Mouse (Mus musculus) lung, embryonic 15.5 days (tissue): ENCODE data around the gene Dll4. TPM values are rescaled to one million over a fixed set of nuclear protein-coding genes. Genes with fewer than 3 reads are reported as not detected.

Source experiments
- ATAC-seq: fragments of 200-750 bp; cut with Nextera tagmentation; 2 replicates; pipeline ENCODE4 v1.8.0; 2017; ENCODE audit warnings: moderate number of reproducible peaks, borderline replicate concordance; ENCODE audit not compliant: low FRiP score, low TSS enrichment; ENCODE audit errors: extremely low read depth
- H3K27ac ChIP-seq: fragments of 300-500 bp; sonication (generic); 2 replicates; pipeline ENCODE4 v1.5.1; 2015; ENCODE audit warnings: moderate library complexity, mild to moderate bottlenecking, inconsistent platforms
- H3K27me3 ChIP-seq: fragments of 300-500 bp; sonication (generic); 2 replicates; pipeline ENCODE4 v1.6.1; 2015; ENCODE audit warnings: inconsistent platforms
- H3K36me3 ChIP-seq: fragments of 300-500 bp; sonication (generic); 2 replicates; pipeline ENCODE4 v1.6.1; 2015; ENCODE audit warnings: inconsistent platforms
- H3K4me1 ChIP-seq: fragments of 300-500 bp; sonication (generic); 2 replicates; pipeline ENCODE4 v1.6.1; 2015; ENCODE audit warnings: inconsistent platforms
- H3K4me2 ChIP-seq: fragments of 300-500 bp; sonication (generic); 2 replicates; pipeline ENCODE4 v1.6.1; 2015; ENCODE audit warnings: inconsistent platforms, mild to moderate bottlenecking, moderate library complexity
- H3K4me3 ChIP-seq: fragments of 300-500 bp; sonication (generic); 2 replicates; pipeline ENCODE4 v1.5.1; 2015; ENCODE audit warnings: mild to moderate bottlenecking, inconsistent platforms
- H3K9ac ChIP-seq: fragments of 300-500 bp; sonication (generic); 2 replicates; pipeline ENCODE4 v1.6.1; 2015; ENCODE audit warnings: inconsistent platforms
- H3K9me3 ChIP-seq: fragments of 300-500 bp; sonication (generic); 2 replicates; pipeline ENCODE4 v1.6.1; 2016; ENCODE audit warnings: inconsistent platforms
- WGBS: fragments of 180-500 bp; shearing (Covaris S2); methylation state at CpG from one replicate; pipeline ENCODE4 v1.1.7; 2015; 5-methylcytosine and 5-hydroxymethylcytosine counted together
- polyA plus RNA-seq: library from polyadenylated mRNA; unstranded; fragments of >200 nt; fragmentation: Nextera tagmentation; extraction: Ambion mirVana; gene quantifications from 2 replicates; pipeline ENCODE4 v1.2.1, GENCODE M21; 2015

Dll4 gene
- polyA plus RNA-seq, 1 experiment from 2014 or later, result 14.7 TPM

GRCm38 (mm10) chr2:119296756-119297155 lies 28.8 kb upstream of the Dll4 start:
- no peak overlapping the region for H3K4me2 ChIP-seq
- no peak for ATAC-seq
- no peaks in the 10 kb centered on the region for H3K9me3 ChIP-seq
- WGBS, result 90% methylated on average over 12 of the region's 12 CpGs
- H3K27ac ChIP-seq, result no peak overlapping the region
- no peak overlapping the region for H3K4me3 ChIP-seq
- H3K27me3 ChIP-seq, result no peaks in the 10 kb centered on the region
- peaks cover 26% of the 10 kb centered on the region for H3K4me1 ChIP-seq
- H3K9ac ChIP-seq, result no peak overlapping the region
- peaks cover 64% of the 10 kb centered on the region for H3K36me3 ChIP-seq

- no peaks in the 10 kb centered on the region for H3K27me3 ChIP-seq
- no peak for ATAC-seq
- H3K9me3 ChIP-seq, result no peaks in the 10 kb centered on the region
- H3K4me1 ChIP-seq, result peaks cover 26% of the 10 kb centered on the region
- H3K4me3 ChIP-seq, result no peak overlapping the region
- no peak overlapping the region for H3K4me2 ChIP-seq
- WGBS, result 96% methylated on average over 19 of the region's 19 CpGs
- H3K27ac ChIP-seq, result no peak overlapping the region
- peaks cover 58% of the 10 kb centered on the region for H3K36me3 ChIP-seq
- H3K9ac ChIP-seq, result no peak overlapping the region
These were observed 28.1 kb upstream of the Dll4 start for GRCm38 (mm10) chr2:119297506-119297905.

- Histone ChIP-seq H3K9me3 (no peaks in the 10 kb centered on the region), H3K4me3 (no peak overlapping the region), H3K36me3 (peaks cover 50% of the 10 kb centered on the region), H3K27ac (peak overlapping the region; percentile 72; the same call in 1 of the 2 replicates), H3K4me1 (peaks cover 26% of the 10 kb centered on the region), H3K4me2 (no peak overlapping the region), H3K9ac (no peak overlapping the region), H3K27me3 (no peaks in the 10 kb centered on the region)
- WGBS, result 36% methylated on average over 5 of the region's 5 CpGs
- no peak for ATAC-seq
These were observed 27.3 kb upstream of the Dll4 start for GRCm38 (mm10) chr2:119298330-119298729.

GRCm38 (mm10) chr2:119298839-119299238 lies 26.7 kb upstream of the Dll4 start:
- no peak overlapping the region for H3K4me3 ChIP-seq
- H3K9me3 ChIP-seq, result no peaks in the 10 kb centered on the region
- peaks cover 45% of the 10 kb centered on the region for H3K36me3 ChIP-seq
- H3K27ac ChIP-seq, result peak overlapping the region; percentile 72; the same call in 1 of the 2 replicates
- H3K9ac ChIP-seq, result no peak overlapping the region
- H3K4me1 ChIP-seq, result peaks cover 26% of the 10 kb centered on the region
- ATAC-seq, result no peak
- WGBS, result 95% methylated on average over 2 of the region's 2 CpGs
- no peak overlapping the region for H3K4me2 ChIP-seq
- no peaks in the 10 kb centered on the region for H3K27me3 ChIP-seq

GRCm38 (mm10) chr2:119299981-119300818 lies 25.4 kb upstream of the Dll4 start:
- Histone ChIP-seq H3K4me1 (peaks cover 36% of the 10 kb centered on the region), H3K27ac (peak overlapping the region; percentile 72), H3K27me3 (no peaks in the 10 kb centered on the region), H3K9me3 (no peaks in the 10 kb centered on the region), H3K4me3 (peak overlapping the region; percentile 10), H3K4me2 (peak overlapping the region; percentile 42), H3K36me3 (peaks cover 32% of the 10 kb centered on the region), H3K9ac (no peak overlapping the region)
- 3% methylated on average over 15 of the region's 15 CpGs for WGBS
- peak; percentile 85 for ATAC-seq

- peak; percentile 7; the same call in 1 of the 2 replicates for ATAC-seq
- Histone ChIP-seq H3K27me3 (no peaks in the 10 kb centered on the region), H3K4me1 (peaks cover 41% of the 10 kb centered on the region), H3K9ac (no peak overlapping the region), H3K36me3 (peaks cover 27% of the 10 kb centered on the region), H3K9me3 (no peaks in the 10 kb centered on the region), H3K27ac (peak overlapping the region; percentile 72), H3K4me3 (no peak overlapping the region), H3K4me2 (peak overlapping the region; percentile 42)
- WGBS, result 32% methylated on average over 7 of the region's 7 CpGs
These were observed 24.6 kb upstream of the Dll4 start for GRCm38 (mm10) chr2:119300819-119301493.

- H3K4me3 ChIP-seq, result no peak overlapping the region
- H3K9ac ChIP-seq, result no peak overlapping the region
- ATAC-seq, result no peak
- H3K36me3 ChIP-seq, result peaks cover 11% of the 10 kb centered on the region
- 67% methylated on average over 6 of the region's 6 CpGs for WGBS
- no peaks in the 10 kb centered on the region for H3K27me3 ChIP-seq
- no peaks in the 10 kb centered on the region for H3K9me3 ChIP-seq
- H3K4me1 ChIP-seq, result peaks cover 41% of the 10 kb centered on the region
- H3K27ac ChIP-seq, result no peak overlapping the region
- no peak overlapping the region for H3K4me2 ChIP-seq
These were observed 22.7 kb upstream of the Dll4 start for GRCm38 (mm10) chr2:119302876-119303275.

- H3K27ac ChIP-seq, result peak overlapping the region; percentile 37; the same call in 1 of the 2 replicates
- WGBS, result 39% methylated on average over 3 of the region's 3 CpGs
- peaks cover 35% of the 10 kb centered on the region for H3K4me1 ChIP-seq
- ATAC-seq, result no peak
- H3K27me3 ChIP-seq, result no peaks in the 10 kb centered on the region
- H3K4me2 ChIP-seq, result no peak overlapping the region
- H3K9ac ChIP-seq, result no peak overlapping the region
- H3K9me3 ChIP-seq, result no peaks in the 10 kb centered on the region
- no peaks in the 10 kb centered on the region for H3K36me3 ChIP-seq
- no peak overlapping the region for H3K4me3 ChIP-seq
These were observed 21.2 kb upstream of the Dll4 start for GRCm38 (mm10) chr2:119304391-119304790.

GRCm38 (mm10) chr2:119304798-119305208 lies 20.8 kb upstream of the Dll4 start:
- Histone ChIP-seq H3K9me3 (no peaks in the 10 kb centered on the region), H3K4me3 (no peak overlapping the region), H3K27ac (peak overlapping the region; percentile 37; the same call in 1 of the 2 replicates), H3K9ac (no peak overlapping the region), H3K36me3 (no peaks in the 10 kb centered on the region), H3K4me1 (peaks cover 31% of the 10 kb centered on the region), H3K4me2 (no peak overlapping the region), H3K27me3 (no peaks in the 10 kb centered on the region)
- peak; percentile 87 for ATAC-seq
- WGBS, result 14% methylated on average over 3 of the region's 3 CpGs

GRCm38 (mm10) chr2:119311544-119311943 lies 14.0 kb upstream of the Dll4 start:
- no peaks in the 10 kb centered on the region for H3K9me3 ChIP-seq
- H3K9ac ChIP-seq, result no peak overlapping the region
- H3K4me3 ChIP-seq, result no peak overlapping the region
- peak overlapping the region; percentile 30 for H3K27ac ChIP-seq
- WGBS, result 28% methylated on average over 12 of the region's 12 CpGs
- no peaks in the 10 kb centered on the region for H3K36me3 ChIP-seq
- ATAC-seq, result no peak; the same call in 1 of the 2 replicates
- H3K4me2 ChIP-seq, result no peak overlapping the region
- peaks cover 14% of the 10 kb centered on the region for H3K4me1 ChIP-seq
- H3K27me3 ChIP-seq, result no peaks in the 10 kb centered on the region

- ATAC-seq, result no peak
- WGBS, result 67% methylated on average over 2 of the region's 2 CpGs
- no peak overlapping the region for H3K4me3 ChIP-seq
- no peak overlapping the region for H3K27ac ChIP-seq
- no peaks in the 10 kb centered on the region for H3K36me3 ChIP-seq
- no peaks in the 10 kb centered on the region for H3K9me3 ChIP-seq
- H3K27me3 ChIP-seq, result no peaks in the 10 kb centered on the region
- H3K9ac ChIP-seq, result no peak overlapping the region
- H3K4me1 ChIP-seq, result peaks cover 14% of the 10 kb centered on the region
- no peak overlapping the region for H3K4me2 ChIP-seq
These were observed 13.1 kb upstream of the Dll4 start for GRCm38 (mm10) chr2:119312380-119312958.
